Mouse (Mus musculus) intestine, embryonic 14.5 days (tissue): ENCODE results near the gene Gm21936. TPM values are rescaled to one million over a fixed set of nuclear protein-coding genes. Genes with fewer than 3 reads are reported as not detected.
"Not testable (repeated sequence)": the region's sequence is repeated elsewhere in the genome, so short reads cannot be mapped to it uniquely, and the experiment has no call there.

Experiments used
- ATAC-seq: fragments of 200-750 bp; cut with Nextera tagmentation; replicated peaks from 2 replicates; pipeline ENCODE4 v1.8.0; 2017; ENCODE audit warnings: low read depth, moderate number of reproducible peaks, moderate TSS enrichment, moderate library complexity; ENCODE audit not compliant: low FRiP score, low TSS enrichment
- DNase-seq: peaks from one replicate; pipeline ENCODE4 v3.0.0-alpha.2; 2018; ENCODE audit warnings: low spot score
- H3K27ac ChIP-seq: fragments of 300-500 bp; sonication (generic); 2 replicates; pipeline ENCODE4 v1.5.1; 2014; ENCODE audit warnings: low read depth, mild to moderate bottlenecking, control low read depth
- H3K27me3 ChIP-seq: fragments of 300-500 bp; sonication (generic); replicated peaks from 2 replicates; pipeline ENCODE4 v1.6.1; 2014; ENCODE audit warnings: low read length, control low read depth; ENCODE audit not compliant: control insufficient read depth, insufficient read depth
- H3K36me3 ChIP-seq: fragments of 300-500 bp; sonication (generic); 2 replicates; pipeline ENCODE4 v1.6.1; 2014; ENCODE audit warnings: low read length, control low read depth; ENCODE audit not compliant: control insufficient read depth, insufficient read depth
- H3K4me1 ChIP-seq: fragments of 300-500 bp; sonication (generic); replicated peaks from 2 replicates; pipeline ENCODE4 v1.6.1; 2014; ENCODE audit warnings: low read length, control low read depth, mixed read lengths; ENCODE audit not compliant: control insufficient read depth, insufficient read depth
- H3K4me2 ChIP-seq: fragments of 300-500 bp; sonication (generic); 2 replicates; pipeline ENCODE4 v1.6.1; 2014; ENCODE audit warnings: low read length
- H3K4me3 ChIP-seq: fragments of 300-500 bp; sonication (generic); 2 replicates; pipeline ENCODE4 v1.5.1; 2014; ENCODE audit warnings: low read depth, low read length, control low read depth, mixed read lengths
- H3K9ac ChIP-seq: fragments of 300-500 bp; sonication (generic); 2 replicates; pipeline ENCODE4 v1.6.1; 2014; ENCODE audit warnings: mild to moderate bottlenecking, low read length
- H3K9me3 ChIP-seq: fragments of 300-500 bp; sonication (generic); 2 replicates; pipeline ENCODE4 v1.6.1; 2016; ENCODE audit warnings: low read length, control low read depth; ENCODE audit not compliant: control insufficient read depth
- WGBS: fragments of 180-500 bp; shearing (Covaris S2); extraction: QIAGEN DNeasy Blood & Tissue Kit; methylation state at CpG from one replicate; pipeline ENCODE4 v1.1.7; 2014; 5-methylcytosine and 5-hydroxymethylcytosine counted together
- polyA plus RNA-seq: library from polyadenylated mRNA; unstranded; fragments of >200 nt; fragmentation: Nextera tagmentation; extraction: Ambion mirVana; gene quantifications from 2 replicates; pipeline ENCODE4 v1.2.1, GENCODE M21; 2014

The Gm21936 gene
- not detected in 2 replicates for polyA plus RNA-seq

- H3K9ac ChIP-seq, H3K36me3 ChIP-seq, H3K4me1 ChIP-seq, DNase-seq, ATAC-seq, H3K27ac ChIP-seq, H3K27me3 ChIP-seq, H3K4me3 ChIP-seq, H3K4me2 ChIP-seq, H3K9me3 ChIP-seq: not testable (repeated sequence)
- 79% methylated on average over 1 of the region's 1 CpGs for WGBS
Observed at GRCm38 (mm10) chr12:87795212-87795611, at the start of gene Gm21936. Gene Gm21936, plus strand, starts transcription at chr12:87795512.

- WGBS, result 93% methylated on average over 4 of the region's 4 CpGs
- DNase-seq, H3K4me2 ChIP-seq, H3K27ac ChIP-seq, H3K36me3 ChIP-seq, H3K9me3 ChIP-seq, H3K4me3 ChIP-seq, H3K27me3 ChIP-seq, ATAC-seq, H3K4me1 ChIP-seq, H3K9ac ChIP-seq: not testable (repeated sequence)
Observed at GRCm38 (mm10) chr12:87775655-87776054, 19.7 kb upstream of the Gm21936 start, which contains the start of gene Gm21319. Gene Gm21319, minus strand, starts transcription at chr12:87775755.

- ATAC-seq, DNase-seq, H3K9ac ChIP-seq, H3K27me3 ChIP-seq, H3K4me2 ChIP-seq, H3K4me1 ChIP-seq, H3K36me3 ChIP-seq, H3K4me3 ChIP-seq, H3K27ac ChIP-seq, H3K9me3 ChIP-seq: not testable (repeated sequence)
- 93% methylated on average over 5 of the region's 5 CpGs for WGBS
Observed at GRCm38 (mm10) chr12:87797971-87798370, 2.7 kb downstream of the Gm21936 start.

- H3K4me1 ChIP-seq, H3K27me3 ChIP-seq, H3K9ac ChIP-seq, H3K4me2 ChIP-seq, H3K4me3 ChIP-seq, H3K9me3 ChIP-seq, H3K27ac ChIP-seq, H3K36me3 ChIP-seq, DNase-seq, ATAC-seq: not testable (repeated sequence)
- WGBS, result 92% methylated on average over 3 of the region's 6 CpGs
Observed at GRCm38 (mm10) chr12:87816277-87816676, 21.0 kb downstream of the Gm21936 start, which contains the start of gene BB287469. Gene BB287469, plus strand, starts transcription at chr12:87816577.

GRCm38 (mm10) chr12:87842239-87842638 is 46.9 kb downstream of the Gm21936 start, which contains the start of gene Gm2001:
Gene Gm2001, minus strand, starts transcription at chr12:87842339.
- H3K4me2 ChIP-seq, ATAC-seq, H3K9ac ChIP-seq, H3K27me3 ChIP-seq, H3K27ac ChIP-seq, H3K9me3 ChIP-seq, DNase-seq, H3K4me1 ChIP-seq, H3K4me3 ChIP-seq, H3K36me3 ChIP-seq: not testable (repeated sequence)
- WGBS, result 61% methylated on average over 1 of the region's 2 CpGs

Other genes starting within 250 kb of the Gm21936 start
- gene Oog1, start 192.8 kb upstream of the Gm21936 start, polyA plus RNA-seq, result not detected in 2 replicates
- gene Gm4027, start 176.6 kb upstream of the Gm21936 start, polyA plus RNA-seq, result not detected in 2 replicates
- not detected in 2 replicates for gene Gm16381, start 150.9 kb upstream of the Gm21936 start, polyA plus RNA-seq
- not detected in 2 replicates for gene Gm21319, start 19.8 kb upstream of the Gm21936 start, polyA plus RNA-seq
- not detected in 2 replicates for gene BB287469, start 21.1 kb downstream of the Gm21936 start, polyA plus RNA-seq
- not detected in 2 replicates for gene Gm2001, start 46.8 kb downstream of the Gm21936 start, polyA plus RNA-seq
- gene Gm2016, start 78.6 kb downstream of the Gm21936 start, polyA plus RNA-seq, result not detected in 2 replicates
- not detected in 2 replicates for gene Gm2022, start 99.9 kb downstream of the Gm21936 start, polyA plus RNA-seq
- gene Gm2035, start 124.3 kb downstream of the Gm21936 start, polyA plus RNA-seq, result not detected in 2 replicates
- gene Gm2042, start 158.6 kb downstream of the Gm21936 start, polyA plus RNA-seq, result not detected in 2 replicates
- gene Gm2075, start 216.3 kb downstream of the Gm21936 start, polyA plus RNA-seq, result not detected in 2 replicates
- not detected in 2 replicates for gene Gm6803, start 223.3 kb downstream of the Gm21936 start, polyA plus RNA-seq
- not detected in 2 replicates for gene Gm2056, start 231.5 kb downstream of the Gm21936 start, polyA plus RNA-seq